Mouse (Mus musculus): ENCODE data around the gene Tmem30b.
"Not testable (repeated sequence)": the region's sequence is repeated elsewhere in the genome, so short reads cannot be mapped to it uniquely, and the experiment has no call there.

The Tmem30b gene

GRCm38 (mm10) chr12:73546086-73546711 is at the start of gene Tmem30b:
Tmem30b (minus strand) TSS chr12:73546392.
- no peak for DNase-seq

- no peak for DNase-seq
Observed at GRCm38 (mm10) chr12:73595226-73595625, 49.0 kb upstream of the Tmem30b start.

GRCm38 (mm10) chr12:73594177-73594745 is 48.1 kb upstream of the Tmem30b start:
- no peak for DNase-seq

- DNase-seq: no peak
Observed at GRCm38 (mm10) chr12:73593021-73593798, 47.0 kb upstream of the Tmem30b start.

- DNase-seq: no peak
Observed at GRCm38 (mm10) chr12:73591625-73592024, 45.4 kb upstream of the Tmem30b start.

- DNase-seq: no peak
Observed at GRCm38 (mm10) chr12:73590627-73591276, 44.6 kb upstream of the Tmem30b start.

GRCm38 (mm10) chr12:73587262-73587661 is 41.1 kb upstream of the Tmem30b start:
- DNase-seq: no peak

GRCm38 (mm10) chr12:73585850-73586249 is 39.7 kb upstream of the Tmem30b start:
- DNase-seq: no peak

- DNase-seq: peak; percentile 28
Observed at GRCm38 (mm10) chr12:73585241-73585801, 39.1 kb upstream of the Tmem30b start.

- DNase-seq: peak; percentile 90
Observed at GRCm38 (mm10) chr12:73584610-73585240, 38.5 kb upstream of the Tmem30b start, which contains the start of gene Prkch. Prkch (plus strand) TSS chr12:73584796.

GRCm38 (mm10) chr12:73583813-73584609 is 37.8 kb upstream of the Tmem30b start:
- peak; percentile 65 for DNase-seq

GRCm38 (mm10) chr12:73583318-73583717 is 37.1 kb upstream of the Tmem30b start:
- DNase-seq: no peak

- no peak for DNase-seq
Observed at GRCm38 (mm10) chr12:73580811-73581210, 34.6 kb upstream of the Tmem30b start.

- DNase-seq: no peak
Observed at GRCm38 (mm10) chr12:73578141-73578540, 31.9 kb upstream of the Tmem30b start.

- DNase-seq: no peak
Observed at GRCm38 (mm10) chr12:73574632-73575031, 28.4 kb upstream of the Tmem30b start.

- no peak for DNase-seq
Observed at GRCm38 (mm10) chr12:73565620-73565969, 19.4 kb upstream of the Tmem30b start.

- DNase-seq: peak; percentile 81
Observed at GRCm38 (mm10) chr12:73564795-73565619, 18.8 kb upstream of the Tmem30b start.

GRCm38 (mm10) chr12:73564176-73564575 is 18.0 kb upstream of the Tmem30b start:
- no peak for DNase-seq

- not testable (repeated sequence) for DNase-seq
Observed at GRCm38 (mm10) chr12:73563122-73563521, 16.9 kb upstream of the Tmem30b start.

- no peak for DNase-seq
Observed at GRCm38 (mm10) chr12:73560091-73560490, 13.9 kb upstream of the Tmem30b start.

All from embryo, embryonic 11 days (tissue).